Mouse (Mus musculus): ENCODE measurements around the gene Lfng.

The Lfng gene

DNA sequence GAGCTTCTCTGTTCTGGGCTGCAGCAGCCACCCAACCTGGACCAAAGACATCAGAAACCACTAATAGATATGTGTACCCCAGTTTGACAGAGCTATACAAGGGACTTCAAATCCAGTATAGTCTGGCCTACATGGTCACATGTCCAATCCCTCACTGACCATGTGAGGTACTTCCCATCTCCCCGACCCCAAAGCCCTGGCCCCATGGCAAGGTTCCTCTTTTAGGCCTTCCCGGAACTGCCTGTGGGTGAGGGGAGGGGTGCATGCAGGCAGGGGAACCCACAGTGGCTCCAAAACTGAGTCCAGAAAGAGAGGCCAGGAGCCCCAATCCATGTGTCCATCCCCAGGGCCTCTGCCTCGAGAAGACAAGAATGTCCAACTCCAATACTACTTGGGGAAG is 35.0 kb downstream of the Lfng start:
- DNase-seq = peak; percentile 73 to 78

DNA sequence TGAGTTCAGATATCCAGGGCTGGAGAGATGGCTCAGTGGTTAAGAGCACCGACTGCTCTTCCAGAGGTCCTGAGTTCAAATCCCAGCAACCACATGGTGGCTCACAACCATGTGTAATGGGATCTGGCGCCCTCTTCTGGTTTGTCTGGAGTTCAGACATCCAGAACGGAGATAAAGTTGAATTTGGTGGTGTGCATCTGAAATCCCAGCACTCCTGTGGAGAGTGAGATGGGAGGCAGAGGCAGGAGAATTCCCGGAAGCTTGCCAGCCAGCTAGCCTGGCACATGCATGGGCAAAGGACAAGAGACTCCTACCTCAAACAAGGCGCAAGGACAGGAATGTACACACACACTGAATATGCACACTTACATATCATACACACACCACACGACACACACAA is 37.1 kb downstream of the Lfng start:
- DNase-seq = peak; percentile 60 to 64

DNA sequence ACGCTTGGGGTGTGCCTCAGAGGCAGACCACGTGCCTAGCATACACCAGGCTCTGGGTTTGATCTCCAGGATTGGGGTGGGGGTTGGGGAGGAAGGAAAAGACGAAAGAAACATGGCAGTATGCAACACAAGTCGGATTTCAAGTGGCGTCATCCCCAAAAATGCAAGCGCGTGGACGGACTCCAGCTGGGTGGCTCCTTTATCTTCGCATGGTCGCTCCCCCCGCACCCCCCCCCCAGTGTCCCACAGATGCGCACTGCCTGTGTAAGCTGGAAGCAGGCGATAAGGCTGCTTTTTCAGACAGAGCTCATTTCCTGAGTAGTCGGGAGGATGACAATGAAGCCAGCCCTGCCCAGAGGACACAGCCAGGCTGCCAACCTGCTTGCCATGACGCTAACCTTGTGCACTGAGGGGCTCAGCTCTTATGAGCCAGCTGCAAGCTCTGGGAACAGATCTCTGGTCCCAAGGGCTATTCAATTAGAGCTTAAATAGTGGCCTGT is 37.6 kb downstream of the Lfng start:
- DNase-seq = no peak

DNA sequence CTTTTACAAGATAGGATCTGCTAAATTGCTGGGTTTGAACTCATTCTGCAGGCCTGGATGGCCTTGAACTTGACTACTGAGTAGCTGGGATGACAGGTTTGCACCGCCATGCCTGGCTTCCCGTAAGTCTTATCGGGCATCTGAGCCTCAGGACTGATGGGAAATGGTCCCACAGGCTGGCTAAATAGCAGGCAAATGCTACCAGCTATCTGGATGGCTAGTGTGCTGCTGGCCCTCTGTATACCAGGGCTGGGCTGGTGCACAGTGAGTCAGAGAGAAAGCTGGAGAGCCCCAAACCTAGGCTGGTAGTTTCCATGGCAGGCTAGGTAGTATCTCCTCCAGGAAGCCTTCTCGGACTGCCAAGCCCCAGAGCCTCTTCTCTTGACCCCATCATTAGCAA is 38.3 kb downstream of the Lfng start:
- DNase-seq = no peak

DNA sequence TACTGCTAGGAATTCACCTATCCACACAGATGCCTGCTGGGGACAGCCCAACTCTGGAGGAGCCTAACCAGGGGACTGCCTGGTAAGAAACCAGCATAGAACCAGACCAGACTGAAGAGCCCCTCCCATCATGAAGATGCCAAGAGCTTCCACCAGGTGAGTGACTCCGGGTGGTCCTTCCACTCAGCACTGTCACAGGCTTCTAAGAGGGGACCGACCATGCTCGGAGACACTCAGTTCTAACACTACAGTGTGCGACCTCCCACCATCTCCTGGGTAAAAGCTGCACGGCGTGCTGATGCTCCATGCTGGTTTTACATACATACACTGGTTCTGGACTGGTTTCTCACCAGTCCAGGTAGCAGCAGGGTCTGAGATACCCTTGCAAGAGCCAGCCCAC is 39.1 kb downstream of the Lfng start:
- DNase-seq = no peak

DNA sequence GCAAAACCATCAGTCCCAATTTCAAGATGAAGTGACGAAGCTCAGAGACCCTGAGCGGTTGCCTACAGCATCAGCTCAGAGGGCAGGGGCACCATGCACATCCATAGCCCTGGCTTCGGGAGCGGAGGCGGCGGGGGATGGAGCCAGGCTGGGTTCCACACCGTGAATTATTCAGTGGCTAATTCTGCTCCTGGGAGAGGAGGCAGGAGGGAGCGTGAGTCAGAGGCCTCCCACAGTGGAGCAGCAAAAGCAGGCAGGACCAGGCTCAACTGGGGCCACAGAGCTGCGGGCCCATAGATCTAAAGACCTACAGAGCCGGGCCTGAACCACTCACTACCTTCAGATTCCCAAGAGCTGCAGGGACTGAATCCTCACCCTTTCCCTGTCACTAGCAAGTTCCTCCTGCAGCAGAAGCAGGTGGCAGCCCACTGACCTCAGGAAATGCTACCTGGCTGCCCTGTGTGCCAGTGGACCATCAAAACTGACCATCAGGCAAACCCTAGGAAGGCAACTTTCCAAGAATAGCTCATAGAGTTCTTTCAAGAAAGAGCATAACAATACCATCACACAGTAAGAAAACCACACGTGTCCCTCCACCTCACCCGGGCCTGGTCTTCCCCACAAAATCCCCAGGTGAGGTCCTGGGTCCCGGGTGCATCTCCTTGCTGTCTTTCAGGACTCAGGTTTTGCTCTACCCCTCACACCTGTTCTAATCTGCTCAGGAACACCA is 40.1 kb downstream of the Lfng start:
- no peak for DNase-seq

DNA sequence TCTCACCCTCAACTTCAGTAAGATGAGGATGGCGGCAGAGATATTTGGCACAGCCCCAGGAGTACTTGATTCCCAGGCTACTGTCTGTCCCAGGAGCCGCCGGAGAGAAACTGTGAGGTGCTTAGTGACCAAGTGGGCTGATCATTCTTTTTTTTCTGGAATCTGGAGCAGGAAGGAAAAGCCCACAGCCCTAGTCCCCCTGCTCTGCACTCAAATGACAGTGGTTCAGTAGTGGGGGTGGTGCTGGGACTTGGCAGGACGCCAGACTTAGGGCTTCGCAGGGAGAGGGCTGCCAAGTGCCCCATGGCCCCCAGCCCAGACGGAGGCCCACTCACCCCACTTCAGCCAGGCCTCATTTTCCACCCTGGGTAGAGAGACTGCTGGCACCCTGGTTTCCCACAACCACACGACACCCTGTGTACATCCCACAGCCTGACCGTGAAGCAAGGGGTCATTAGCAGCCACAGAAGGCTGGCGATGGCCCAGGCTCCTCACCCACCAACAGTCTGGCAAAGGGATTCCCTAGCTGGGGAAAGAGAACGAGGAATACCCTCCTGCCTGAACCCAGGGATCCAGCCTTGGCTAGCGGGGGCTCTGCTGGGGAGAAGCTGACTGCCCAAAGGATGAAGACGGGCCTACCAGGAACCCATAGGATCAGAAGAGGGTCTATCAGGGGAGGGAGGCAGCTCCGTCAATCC is 40.9 kb downstream of the Lfng start:
- peak; percentile 29 to 31 for DNase-seq

DNA sequence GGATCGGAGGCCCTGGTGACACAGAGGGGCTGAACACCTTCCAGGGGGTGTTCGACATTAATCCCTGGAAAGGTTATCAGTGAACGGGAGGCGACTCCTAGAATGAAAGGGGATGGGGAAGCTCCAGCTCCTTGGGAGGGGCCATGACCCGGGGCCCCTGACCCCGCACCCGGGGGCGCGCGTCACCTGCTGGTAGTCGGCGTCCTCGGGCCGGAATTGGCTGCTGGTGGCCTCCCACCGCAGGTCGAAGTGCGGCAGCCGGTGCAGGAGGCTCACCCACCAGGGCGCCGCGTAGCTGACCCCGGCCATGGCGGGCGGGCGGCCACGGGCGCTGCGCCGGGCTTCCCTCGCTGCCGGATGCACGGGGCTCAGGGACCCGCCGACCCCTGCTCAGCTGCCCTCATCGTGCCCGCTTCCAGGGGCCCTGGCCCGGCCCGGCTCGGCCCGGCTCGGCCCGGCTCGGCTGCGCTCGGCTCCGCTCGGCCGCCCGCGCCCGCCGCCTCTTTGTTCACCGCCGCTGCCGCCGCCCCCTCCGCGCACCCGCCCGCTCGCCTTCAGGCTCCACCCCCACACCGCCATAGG is 41.5 kb downstream of the Lfng start, which contains the start of gene Ttyh3:
Ttyh3 (minus strand) TSS at position 513 of the 582 bp plus-strand sequence.
- no peak for DNase-seq

DNA sequence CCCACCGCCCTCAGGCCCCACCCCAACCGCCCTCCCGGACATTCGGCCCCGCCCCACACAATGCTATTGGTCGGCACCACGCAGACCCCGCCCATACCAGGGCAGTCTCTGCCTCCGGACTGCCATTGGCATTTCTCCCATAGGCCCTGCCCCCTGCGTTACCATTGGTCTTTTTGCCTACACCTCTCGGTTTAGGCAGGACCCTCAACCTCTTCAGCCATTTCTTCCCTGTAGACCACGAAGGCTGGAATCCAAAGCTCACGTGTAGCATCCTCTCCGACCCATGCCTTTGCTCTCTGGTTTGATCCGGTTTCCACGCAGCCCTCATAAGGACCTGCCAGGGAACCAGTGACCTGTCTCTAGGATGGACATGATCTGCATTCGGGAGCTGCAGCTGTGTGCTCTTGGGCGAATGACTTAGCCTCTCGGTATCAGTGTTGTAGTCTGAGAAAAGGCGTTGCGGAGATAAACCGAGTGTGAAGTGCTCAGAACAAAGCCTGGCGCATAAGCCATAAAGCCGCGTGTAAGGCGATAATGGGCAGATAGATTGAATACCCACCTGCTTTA is 42.1 kb downstream of the Lfng start:
- peak; percentile 97 to 98 for DNase-seq

DNA sequence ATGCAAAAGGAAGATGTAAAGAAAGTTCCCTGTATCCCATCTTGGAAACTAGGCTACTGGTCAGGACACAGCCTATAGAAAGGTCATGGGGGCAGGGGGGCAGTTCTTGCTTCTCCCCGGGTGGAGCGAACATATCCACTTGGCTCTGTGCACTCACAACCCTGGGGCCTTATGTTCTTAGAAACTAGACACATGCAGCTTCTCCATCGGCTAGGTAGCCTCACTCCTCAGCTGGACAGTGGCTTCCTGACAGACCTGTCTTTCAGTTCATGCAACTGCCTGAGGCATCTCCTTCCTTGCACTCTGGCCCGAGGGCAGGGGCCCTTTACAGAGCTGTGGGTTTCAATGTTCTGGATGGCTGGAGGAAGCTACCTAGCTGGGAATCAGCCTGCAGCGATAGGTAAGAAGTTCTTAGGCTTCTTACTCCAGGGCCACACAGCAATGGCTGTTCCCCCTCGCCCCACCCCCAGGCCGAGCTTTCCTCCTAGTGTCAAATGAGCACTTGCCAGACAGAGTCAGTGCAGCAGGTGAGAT is 42.8 kb downstream of the Lfng start:
- no peak for DNase-seq

DNA sequence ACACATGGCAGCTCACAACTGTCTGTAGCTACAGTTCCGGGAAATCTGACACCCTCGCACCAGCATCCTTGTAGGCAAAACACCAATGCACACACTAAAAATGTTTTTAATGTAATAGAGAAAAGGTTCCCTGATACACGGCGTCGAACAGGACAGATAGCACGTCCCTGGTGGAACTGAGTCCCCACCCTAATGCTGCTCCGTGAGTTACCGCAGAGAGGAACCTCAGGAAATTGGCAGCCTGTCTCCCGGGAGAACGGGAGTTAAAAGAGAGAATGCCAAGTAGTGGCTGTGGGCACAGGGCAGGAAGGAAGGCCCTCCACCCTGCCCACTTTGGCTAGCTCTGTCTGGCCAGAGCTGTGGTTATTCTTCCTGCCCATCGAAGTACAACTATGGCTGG is 44.1 kb downstream of the Lfng start:
- DNase-seq = no peak

DNA sequence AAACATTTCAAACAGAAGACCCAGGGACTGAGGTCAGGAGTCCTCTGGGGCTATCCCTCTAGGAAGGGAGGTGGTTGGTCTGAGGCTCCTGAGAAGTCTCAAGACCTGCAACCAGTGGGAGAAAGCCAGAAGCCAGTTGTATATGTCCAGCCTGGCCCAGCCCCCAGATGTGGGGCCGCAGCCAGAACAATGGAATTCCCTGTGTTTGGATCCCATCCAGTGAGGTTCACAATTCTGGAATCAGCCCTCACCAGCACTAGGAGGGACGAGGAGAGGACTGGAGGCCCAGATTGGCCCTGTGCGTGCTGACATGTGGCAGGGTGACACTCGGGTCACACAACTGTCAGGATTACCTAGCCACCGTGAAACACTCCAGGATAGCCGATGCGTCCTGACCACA is 45.5 kb downstream of the Lfng start:
- no peak for DNase-seq

DNA sequence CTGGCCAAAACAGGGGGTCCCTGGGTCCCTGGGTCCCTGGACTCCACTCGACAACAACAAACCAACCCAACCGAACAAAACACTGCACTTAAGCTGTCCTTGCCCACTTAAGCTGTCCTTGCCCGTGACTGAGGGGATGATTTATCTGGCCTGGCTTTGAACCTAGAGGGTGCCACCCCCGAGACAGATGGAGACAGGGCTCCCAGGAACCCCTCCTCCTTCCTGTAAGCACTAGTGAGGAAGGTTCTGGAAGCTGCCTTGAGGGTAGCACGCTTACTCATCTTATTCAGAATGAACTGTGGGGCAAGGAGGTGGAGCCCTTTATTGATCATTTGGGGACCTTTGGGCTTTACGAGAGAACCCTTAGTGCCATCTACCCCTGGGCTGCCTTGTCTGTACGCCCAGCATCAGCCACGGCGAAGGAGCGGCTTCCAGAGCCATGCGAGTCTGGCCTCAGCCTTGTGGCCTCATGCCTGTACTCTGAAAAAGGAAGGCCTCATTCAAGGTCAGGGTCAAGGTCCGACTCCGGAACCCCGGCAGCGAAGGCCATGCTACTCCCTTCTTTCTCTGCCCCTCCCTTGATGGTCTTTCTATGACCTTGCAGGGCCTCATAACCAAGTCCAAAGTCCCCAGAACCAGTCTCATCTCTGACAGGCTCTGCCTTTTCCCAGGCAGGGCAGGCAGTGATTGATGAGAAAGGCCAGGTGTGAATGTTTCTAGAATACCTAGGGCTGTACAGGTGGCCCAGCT is 47.2 kb downstream of the Lfng start:
- no peak for DNase-seq

DNA sequence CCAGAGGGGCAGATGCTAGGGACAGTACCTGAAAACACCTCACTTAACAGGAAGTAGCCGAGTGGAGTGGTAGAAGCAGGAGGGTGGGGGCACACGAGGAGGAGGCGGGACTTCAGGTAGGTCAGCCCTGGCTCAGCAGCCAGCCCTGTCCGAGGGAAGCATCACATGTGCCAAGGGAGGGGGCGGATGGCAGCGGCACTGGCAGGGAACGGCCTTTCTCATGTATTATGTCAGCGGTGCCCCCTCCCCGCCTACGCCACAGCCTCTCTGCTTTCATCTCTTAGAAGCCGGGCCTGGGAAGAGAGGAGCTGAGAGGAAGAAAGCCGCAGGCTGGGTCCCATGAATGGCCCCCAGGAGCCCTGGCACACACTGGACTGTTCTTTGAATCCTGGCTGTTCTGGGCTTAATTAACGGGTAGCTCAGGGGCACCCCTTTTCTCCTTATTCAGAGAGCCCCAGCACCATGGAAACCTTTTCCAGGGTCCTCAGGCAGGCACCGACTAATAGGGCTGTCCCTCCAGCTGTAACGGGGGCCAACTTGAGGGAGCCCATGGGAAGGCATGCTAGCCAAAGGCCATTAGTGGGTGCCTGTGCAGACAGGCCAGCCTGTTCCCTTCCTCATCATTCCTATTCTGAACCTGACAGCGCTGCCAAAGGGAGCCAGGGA is 52.6 kb downstream of the Lfng start:
- DNase-seq = no peak

DNA sequence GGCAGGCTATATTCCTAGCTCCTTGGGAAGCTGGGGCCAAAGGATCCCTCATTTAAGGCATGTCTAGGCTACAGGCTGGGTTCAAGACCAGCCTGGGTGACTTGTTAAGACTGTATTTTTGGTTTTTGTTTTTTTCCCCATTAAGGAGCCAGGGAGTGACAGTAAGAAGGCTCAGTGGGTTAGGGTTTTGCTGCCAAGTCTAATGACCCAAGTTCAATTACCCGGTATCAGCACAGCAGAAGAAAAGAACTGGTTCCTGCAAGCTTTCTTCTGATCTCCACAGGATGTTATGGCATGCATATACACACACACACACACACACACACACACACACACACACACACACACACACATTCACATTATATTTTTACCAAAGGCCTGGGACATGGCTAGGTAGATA is 53.3 kb downstream of the Lfng start:
- no peak for DNase-seq

DNA sequence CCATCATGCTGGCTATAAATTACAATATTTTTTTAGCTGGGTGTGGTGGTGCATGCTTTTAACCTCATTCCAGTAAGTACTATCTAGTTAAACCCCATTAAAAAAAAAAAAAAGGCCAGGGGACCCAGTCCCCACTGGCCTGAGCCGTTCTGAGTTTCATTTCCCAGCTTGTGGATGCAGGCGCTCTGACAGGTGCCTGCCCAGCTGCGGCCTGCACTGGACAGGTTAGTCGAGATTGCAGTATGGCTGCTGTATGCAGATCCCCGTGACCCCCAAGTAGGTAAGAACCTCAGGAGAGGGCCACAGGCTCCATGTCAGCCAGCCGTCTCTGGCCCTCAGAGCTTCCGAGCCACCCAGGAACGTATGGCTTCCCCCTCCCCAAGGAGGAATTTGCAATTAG is 54.3 kb downstream of the Lfng start:
- DNase-seq = no peak

DNA sequence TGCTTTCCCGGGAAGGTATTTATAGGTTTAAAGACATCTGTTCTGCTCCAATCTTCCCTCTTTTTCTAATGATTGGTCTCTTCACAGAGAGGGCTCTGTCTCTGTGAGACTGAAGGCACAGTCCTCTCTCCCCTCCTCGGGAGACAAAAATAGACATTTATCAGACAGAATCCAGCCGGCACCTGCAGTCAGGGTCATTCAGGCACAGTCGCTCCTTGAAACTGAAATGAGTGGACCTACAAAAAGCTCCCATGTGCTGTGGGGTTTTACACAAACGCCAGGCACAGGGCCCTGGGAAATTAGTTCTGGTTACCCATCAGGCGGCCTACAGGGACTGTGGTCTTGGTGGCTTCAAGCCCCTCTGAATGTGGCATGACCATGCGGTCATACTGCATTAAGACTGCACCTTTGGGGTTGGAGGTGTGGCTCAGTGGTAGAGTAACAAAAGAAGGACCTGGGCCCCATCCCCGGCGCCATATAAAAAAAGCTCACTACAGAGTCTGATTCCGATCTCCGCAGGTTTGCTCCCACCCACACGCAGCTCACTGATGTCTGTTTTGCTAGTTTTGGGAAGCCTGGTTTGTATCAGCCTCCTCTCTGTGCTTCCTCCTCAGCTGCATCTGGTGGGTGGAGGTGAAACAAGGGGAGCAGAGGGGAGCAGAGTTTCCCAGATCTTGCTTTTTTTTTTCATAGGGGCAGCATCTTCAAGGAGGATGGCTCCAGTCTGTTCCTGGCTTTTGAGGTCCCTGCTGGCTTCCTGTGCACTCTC is 54.9 kb downstream of the Lfng start:
- no peak for DNase-seq

DNA sequence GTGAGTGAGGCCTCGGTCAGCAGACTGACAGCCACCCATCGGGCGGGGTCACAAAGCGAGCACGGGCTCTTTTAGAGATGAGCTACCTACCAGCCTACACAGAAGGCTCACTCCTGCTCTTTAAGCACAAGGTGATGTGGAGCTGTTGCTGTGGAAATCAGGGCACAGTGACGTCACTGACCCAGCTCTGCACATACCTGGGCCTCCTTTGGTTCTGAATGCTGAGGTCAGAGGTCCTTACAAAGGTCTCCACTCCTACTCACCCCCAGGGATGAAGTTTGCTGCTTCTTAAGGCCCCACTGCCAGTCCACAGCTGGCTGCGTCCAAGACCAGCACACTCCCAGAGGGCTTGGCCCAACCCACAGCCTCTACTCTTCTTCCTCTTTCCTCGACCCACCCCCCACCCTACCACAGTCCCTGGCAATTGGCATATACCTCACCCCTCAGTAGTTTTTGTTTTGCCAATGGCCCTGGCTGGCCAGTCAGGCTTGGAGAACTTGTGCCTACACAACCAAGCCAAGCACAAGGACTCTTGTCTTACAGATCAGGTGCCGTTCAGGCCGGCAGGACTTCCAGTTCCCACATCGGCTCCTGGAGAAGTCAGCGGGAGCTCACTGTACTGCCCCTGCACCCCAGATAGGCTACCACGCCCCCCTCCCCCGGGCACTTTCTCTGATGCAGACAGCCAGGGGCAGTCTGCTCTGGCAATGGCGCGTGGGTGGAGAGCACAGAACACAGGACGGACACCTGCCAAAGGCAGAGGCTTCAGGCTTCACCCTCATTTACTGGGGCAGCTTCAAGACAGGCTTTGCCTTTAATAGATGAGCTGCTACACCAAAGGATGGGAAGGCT is 55.8 kb downstream of the Lfng start:
- DNase-seq = peak; percentile 60 to 61

DNA sequence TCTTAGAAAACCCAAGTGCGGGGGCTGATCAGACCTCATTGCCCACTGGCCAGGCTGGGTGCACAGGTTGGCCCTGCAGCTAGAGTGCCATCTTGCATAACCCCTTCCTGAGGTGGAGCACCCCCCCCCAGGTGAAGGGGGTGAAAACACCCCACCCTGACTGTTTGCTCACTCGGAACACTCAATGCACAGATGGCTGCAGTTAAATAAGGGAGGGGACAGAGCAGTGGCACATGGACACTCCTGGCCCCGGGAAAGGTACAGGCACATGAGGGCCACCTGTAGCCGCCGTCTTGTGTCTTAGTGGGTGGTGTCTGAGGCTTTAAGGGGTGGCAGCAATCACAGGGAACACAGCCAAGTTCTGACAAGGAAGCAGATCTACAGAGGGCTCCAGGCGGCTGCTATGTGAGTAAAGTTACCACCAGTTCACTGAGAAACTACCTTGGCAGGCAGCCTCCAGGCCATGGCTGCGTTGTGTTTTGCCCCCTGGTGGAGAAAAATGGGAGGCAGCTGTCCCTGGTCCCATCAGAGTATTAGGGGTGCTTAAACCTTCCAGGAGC is 56.6 kb downstream of the Lfng start:
- peak; percentile 85 to 88 for DNase-seq

All from B cell, adult 2 months (primary cell).